Mouse (Mus musculus) fibroblast of lung, adult 2 months (primary cell): ENCODE measurements around the gene Gcm2.

Experiments
- DNase-seq: peaks from one replicate; pipeline ENCODE4 v3.0.0-alpha.2; 2011; ENCODE audit warnings: low read depth

Gene Gcm2

DNA sequence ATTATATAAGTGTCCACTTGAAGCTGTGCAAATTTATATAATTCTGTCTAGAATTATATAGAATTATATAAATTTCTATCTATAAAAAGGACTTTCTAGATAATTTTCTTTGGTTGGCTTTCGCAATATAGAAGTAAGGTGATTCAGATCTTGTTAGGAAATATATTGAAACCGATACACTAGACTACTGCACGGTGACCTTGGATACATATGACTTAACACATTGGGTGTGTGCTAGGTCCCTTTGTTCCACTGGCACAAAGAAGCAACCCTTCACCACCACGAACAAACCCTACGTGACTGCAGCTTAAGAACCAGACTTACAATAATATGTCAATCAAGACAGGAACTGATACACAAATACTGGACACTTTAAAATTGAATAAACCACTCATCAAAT is 31.0 kb downstream of the Gcm2 start:
- DNase-seq, result no peak

DNA sequence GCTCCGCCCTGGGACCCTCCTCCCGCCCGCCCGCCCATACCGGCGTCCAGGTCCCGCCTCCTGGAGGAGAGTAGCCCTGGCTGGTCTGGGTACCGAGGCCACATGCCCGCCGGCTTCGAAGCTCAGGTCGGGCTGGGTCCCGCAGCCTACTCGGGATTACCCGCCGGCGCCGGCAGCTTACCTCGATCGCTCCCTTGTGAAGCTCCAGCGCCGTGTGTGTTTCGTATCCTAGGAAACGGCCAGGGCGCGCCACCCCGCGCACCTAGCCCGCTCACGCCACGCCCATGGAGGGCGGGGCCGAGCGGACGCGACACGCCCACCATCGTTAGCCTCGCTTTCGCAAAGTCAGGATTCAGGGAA is 31.4 kb downstream of the Gcm2 start, which contains the start of gene Mak:
Gene Mak, minus strand, starts transcription at position 286 of the 360 bp plus-strand sequence.
- no peak for DNase-seq

DNA sequence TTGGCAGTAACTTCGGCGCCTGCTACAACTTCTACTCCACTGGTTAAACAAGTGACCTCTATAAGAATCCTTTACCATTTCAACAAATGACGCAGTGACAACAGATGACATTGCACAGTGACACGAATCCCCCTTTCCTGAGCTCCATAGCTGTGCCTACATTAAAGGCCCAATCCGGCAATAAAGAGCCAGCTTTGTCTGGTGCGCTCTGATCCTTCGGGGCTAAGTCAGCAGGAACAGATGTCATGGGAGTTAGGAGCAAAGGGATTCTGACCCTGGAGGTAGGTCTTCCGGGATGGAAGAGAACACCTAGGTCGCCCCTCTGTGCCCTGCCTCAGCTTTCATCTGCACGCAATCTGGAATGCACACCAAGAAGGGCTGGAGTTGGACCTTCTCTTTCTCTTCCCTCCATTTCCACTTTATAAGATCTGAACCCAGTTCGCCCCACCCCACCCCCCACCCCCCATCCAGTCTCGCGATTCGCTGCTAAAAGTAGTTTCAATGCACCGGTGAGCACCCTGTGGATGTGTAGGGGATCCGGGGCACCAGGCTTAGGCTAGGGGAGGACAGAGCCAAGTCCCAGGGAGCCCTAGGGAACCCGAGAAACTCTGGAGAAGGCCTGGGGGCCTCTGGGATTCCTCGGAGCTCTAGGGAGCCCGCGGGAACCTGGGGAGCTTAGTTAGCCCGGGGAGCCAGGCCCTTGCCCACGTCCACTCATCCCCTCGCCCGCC is 32.0 kb downstream of the Gcm2 start:
- no peak for DNase-seq

- DNase-seq, result no peak
Observed at GRCm38 (mm10) chr13:41077921-41078320, 32.9 kb downstream of the Gcm2 start.

GRCm38 (mm10) chr13:41073819-41074218 is 37.0 kb downstream of the Gcm2 start:
- DNase-seq, result no peak

GRCm38 (mm10) chr13:41071617-41072016 is 39.2 kb downstream of the Gcm2 start:
- DNase-seq, result no peak

GRCm38 (mm10) chr13:41067618-41068017 is 43.2 kb downstream of the Gcm2 start:
- DNase-seq, result no peak

- DNase-seq, result no peak
Observed at GRCm38 (mm10) chr13:41051965-41052364, 58.9 kb downstream of the Gcm2 start.
